Mouse (Mus musculus): Measurements from ENCODE around the gene Gm17018.

GRCm38 (mm10) chr19:45586850-45587249 lies 26.4 kb downstream of the Gm17018 start:
- TF ChIP-seq CTCF (IDR thresholded peaks at IDR 0.05; ENCODE audit: control insufficient read depth, insufficient read depth, insufficient replicate concordance, low read depth, low read length) (no peak), POLR2A (IDR thresholded peaks at IDR 0.05; ENCODE audit: control insufficient read depth, low read depth, low read length) (no peak)

Measured in testis, adult 2 months (tissue).